Mouse (Mus musculus) liver, postnatal 0 days (tissue): Measurements from ENCODE around the gene Otogl.

ENCODE experiments used
- CTCF ChIP-seq: sonication (generic); IDR thresholded peaks from 2 replicates; pipeline ENCODE4 v1.5.1; 2016; ENCODE audit warnings: antibody characterized with exemption, low read depth
- EP300 ChIP-seq: IDR thresholded peaks from 2 replicates; pipeline ENCODE4 v1.6.1; 2016; ENCODE audit warnings: antibody characterized with exemption, low read depth, mild to moderate bottlenecking

DNA sequence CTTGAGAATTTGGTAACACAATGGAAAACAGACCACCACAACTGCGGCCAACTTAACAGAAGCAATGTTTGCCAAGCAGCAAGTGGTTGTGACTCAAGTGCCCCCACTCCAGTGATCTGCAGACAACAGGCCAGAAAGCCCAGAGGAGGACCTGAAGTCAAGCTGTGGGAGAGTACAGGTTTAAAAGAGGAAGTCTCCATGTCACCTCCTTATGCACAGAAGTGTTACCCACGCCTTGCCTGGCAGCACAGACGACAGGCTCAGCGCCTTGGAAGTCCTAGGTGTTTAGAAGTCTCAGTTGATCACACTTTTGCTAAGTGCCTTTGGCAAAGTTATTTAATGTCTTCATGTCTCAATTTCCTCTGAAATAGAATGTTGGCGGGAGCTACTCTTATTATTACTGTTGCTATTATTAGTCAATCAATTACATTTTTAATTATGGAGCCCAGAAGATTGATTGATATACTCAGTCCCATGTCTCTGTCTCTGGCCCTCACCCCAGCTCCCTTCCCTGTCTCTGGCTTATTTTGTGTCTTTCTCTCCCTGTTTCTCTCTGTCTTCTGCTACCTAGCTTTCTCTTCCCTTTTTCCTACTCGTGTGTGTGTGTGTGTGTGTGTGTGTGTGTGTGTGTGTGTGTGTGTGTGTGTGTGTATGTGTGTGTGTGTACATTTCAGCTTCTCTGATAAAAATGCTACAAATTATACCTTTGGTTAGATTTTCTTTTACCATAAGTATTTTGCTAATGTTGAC is 101.1 kb downstream of the Otogl start:
- TF ChIP-seq EP300 (no peak), CTCF (no peak)
